Mouse (Mus musculus) layer of hippocampus, adult 8-10 months (tissue): ENCODE results near the gene Tnfaip8l2. TPM values are rescaled to one million over a fixed set of nuclear protein-coding genes. Genes with fewer than 3 reads are reported as not detected.
A peak's percentile ranks its signal among the peaks of the same experiment; 100 is the strongest.
"Not testable (repeated sequence)": the region's sequence is repeated elsewhere in the genome, so short reads cannot be mapped to it uniquely, and the experiment has no call there.

Source experiments
- DNase-seq, 2 experiments: peaks; one replicate each; pipeline ENCODE4 v3.0.0; 2022; ENCODE audit warnings: low spot score in 2 of 2
- microRNA-seq, 2 experiments: library from miRNA; unstranded; fragments of <30 nt; microRNA quantifications; one replicate each; pipeline ENCODE4 v1.2.0; 2022
- total RNA-seq, 4 experiments: library from RNA; stranded (reverse); gene quantifications; 2 replicates each; pipeline ENCODE4 v1.2.4; 2022

Gene Tnfaip8l2
- total RNA-seq, 4 experiments from 2014 or later, result 1.7 to 11.1 (median 5.4) TPM

DNA sequence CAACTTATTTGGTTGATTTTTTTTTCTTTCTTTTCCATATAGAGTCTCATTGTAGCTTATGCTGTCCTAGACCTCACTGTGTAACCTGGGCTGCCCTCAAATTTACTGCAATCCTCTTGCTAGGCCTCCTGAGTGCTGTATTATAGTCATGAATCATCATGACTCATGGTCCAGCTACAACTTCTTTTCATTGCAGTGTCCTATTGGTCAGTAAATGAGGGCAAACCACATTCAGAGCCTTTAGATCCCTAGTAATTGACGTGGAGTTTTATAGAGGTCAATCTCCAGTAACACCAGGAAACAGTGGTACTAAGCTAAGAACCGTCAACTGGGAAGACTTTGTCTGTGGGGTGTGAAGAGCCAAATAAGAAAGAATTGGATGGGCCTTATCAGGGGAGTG, 24.4 kb downstream of the Tnfaip8l2 start:
- no peak for DNase-seq

DNA sequence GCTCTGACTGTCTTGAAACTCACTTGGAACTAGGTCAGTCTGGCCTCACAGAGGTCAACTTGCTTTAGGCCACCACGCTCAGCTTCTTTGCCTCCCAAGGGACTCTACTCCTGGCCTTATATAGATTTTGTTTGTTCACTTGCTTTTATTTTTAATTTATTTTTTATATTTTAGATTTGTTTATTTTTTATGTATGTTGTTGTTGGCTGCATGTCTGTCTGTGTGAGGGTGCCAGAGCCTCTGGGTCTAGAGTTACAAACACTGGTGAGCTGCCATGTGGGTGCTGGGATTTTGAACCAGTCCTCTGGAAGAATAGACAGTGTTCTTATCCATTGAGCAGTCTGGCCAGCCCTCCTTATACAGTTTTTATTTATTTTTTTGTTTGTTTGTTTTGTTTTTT, 29.4 kb downstream of the Tnfaip8l2 start:
- no peak for DNase-seq

DNA sequence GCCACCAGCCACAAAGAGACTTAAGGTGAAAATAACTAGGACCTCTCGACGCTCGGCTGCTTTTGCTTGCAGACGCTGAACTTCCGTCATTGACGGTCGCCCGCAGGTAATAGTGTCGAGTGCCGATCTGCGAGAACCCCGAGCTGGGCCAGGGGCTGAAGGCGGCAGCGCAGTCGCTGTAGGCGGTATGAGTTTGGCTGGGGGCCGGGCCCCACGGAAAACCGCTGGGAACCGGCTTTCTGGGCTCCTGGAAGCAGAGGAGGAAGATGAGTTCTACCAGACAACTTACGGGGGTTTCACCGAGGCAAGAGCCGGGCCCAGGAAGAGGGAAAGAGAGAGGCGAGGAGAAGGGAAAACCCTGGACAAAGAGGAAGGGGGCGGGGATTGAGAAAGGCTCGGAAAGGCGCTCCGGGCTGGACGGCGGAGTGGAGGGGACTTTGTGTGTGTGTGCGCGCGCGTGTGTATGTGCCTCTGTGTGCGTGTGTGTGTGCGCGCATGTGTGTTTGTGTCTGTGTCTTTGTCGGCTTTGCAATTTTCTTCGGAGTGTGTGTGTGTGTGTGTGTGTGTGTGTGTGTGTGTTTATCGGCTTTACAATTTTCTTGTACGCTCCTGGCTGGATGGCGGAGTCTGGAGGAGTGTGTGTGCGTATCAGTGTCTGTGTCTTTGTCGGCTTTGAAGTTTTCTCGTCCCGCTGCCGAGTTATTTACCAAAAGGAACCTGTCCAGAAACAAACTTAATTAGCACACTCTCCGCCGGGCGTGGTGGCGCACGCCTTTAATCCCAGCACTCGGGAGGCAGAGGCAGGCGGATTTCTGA, 31.0 kb downstream of the Tnfaip8l2 start, which contains the start of gene Vps72:
Gene Vps72 (plus strand): TSS at position 112 of the 816 bp plus-strand sequence.
- peak; percentile 82 to 88 for DNase-seq

- no peak for DNase-seq
Observed at GRCm38 (mm10) chr3:95107898-95108297, 34.3 kb downstream of the Tnfaip8l2 start.

DNA sequence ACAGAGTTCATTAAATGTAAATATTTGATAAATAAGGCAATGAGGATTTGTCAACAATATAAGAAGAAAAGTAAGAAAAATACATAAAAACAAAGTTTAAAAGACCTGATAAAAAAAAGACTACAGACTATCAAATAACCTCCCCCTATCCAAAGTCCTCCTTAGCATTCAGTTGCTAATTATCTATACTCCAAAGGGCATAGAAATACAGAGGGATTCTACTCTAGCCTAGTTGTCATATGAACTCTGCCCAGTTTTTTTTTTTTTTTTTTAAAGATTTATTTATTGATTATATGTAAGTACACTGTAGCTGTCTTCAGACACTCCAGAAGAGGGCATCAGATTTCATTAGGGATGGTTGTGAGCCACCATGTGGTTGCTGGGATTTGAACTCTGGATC, 34.9 kb downstream of the Tnfaip8l2 start:
- DNase-seq, result not testable (repeated sequence)

DNA sequence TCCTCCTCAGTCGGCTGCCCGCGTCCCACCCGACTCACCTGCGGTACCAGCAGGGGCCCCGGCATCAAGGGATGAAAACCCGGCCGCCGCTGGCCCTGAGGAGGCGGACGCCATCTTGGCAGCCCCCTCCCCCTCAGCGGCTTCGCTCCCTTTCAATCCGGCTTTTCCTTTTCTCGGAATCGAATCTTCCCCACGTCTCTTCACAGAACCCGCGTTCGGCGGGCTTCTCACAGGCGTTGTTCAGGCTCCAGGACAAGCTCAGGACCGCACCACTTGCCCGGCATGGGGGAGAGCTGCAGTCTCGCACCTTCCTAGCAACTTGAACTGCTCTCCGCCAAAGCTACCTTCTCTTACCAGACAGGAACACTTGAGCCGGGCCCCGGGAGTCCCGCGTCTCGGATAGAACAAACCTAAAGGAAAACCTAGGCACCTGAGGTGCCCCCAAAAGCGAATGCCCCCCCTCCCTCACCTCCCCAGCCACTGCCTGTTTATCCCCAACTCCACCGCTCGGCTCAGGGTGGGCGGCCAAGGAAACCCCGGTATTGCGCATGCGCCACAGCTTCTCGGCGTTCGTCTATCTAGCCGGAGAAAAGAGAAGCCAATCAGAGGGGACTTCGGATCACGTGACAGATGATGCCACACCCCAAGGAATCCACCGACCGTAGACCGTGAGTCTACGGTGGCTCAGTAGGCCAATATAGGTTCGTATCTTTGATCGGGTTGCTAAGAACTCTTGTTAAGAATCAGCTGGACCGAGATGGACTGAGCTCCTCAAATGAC, 35.6 kb downstream of the Tnfaip8l2 start, which contains the start of gene Pip5k1a:
Gene Pip5k1a (minus strand): TSS at position 593 of the 780 bp plus-strand sequence.
- DNase-seq, result peak; percentile 96

GRCm38 (mm10) chr3:95105586-95106337, 36.4 kb downstream of the Tnfaip8l2 start:
- no peak for DNase-seq

DNA sequence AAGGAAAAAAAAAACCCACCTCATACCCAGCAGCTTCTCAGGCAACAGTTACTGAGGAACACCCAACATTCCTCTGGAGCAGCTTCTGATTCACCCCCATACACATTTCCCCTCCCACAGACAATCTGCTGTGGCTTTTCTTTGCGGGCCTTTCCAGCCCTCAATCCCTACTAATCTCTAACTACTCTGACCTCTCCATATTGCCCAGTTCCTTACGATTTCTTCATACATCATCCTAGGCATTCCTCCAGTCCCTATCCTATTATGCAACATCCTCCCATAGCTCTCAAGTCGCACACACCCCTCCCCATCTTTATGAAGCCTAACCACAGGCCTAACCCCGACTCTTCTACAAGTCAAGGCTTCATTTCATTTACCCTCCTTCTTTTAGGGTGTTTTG, 37.0 kb downstream of the Tnfaip8l2 start:
- peak; percentile 51 to 52 for DNase-seq

DNA sequence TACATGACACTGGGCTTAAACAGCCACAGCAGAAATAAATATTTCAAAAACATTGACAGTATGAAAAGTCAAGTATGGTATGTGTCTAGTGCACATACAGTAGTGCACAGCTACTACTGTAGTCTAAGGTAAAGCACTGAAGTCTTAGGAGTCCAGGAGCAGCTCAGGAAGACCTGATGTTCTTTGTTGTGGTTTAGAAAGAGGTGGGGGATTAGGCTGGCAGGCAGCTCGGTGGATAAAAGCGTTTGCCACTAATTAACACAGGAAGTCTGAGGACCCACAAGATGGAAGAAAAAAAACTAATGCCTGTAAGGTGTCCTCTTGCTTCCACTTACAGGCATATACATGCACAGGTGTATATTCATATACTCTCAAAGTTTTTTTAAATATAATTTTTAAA, 41.3 kb downstream of the Tnfaip8l2 start:
- DNase-seq, result no peak

Small RNA genes lying within 50 kb of the gene (microRNA-seq; reads per million reads assigned to microRNA genes)
- gene Mir8099-1, result 0 reads per million in 2 experiments

Other genes with a start within 250 kb of the Tnfaip8l2 start
- 10 to 100 TPM; 11.1 to 14.5 (median 12.5) TPM for gene Selenbp1, start 209.3 kb downstream of the Tnfaip8l2 start, total RNA-seq
- 10 to 100 TPM; 21.9 to 28.9 (median 24.6) TPM for gene Rfx5, start 188.3 kb downstream of the Tnfaip8l2 start, total RNA-seq
- gene Pi4kb, start 167.6 kb downstream of the Tnfaip8l2 start, total RNA-seq, result 10 to 100 TPM; 58.7 to 64.8 (median 59.6) TPM
- gene Zfp687, start 126.9 kb downstream of the Tnfaip8l2 start, total RNA-seq, result 10 to 100 TPM; 25.1 to 35.1 (median 30.6) TPM
- 100 to 1,000 TPM; 137 to 166 (median 159) TPM for gene Psmd4, start 99.7 kb downstream of the Tnfaip8l2 start, total RNA-seq
- gene Pip5k1a, start 35.4 kb downstream of the Tnfaip8l2 start, total RNA-seq, result 10 to 100 TPM; 58.5 to 66.8 (median 64.8) TPM
- 10 to 100 TPM; 36.9 to 45.8 (median 43.4) TPM for gene Vps72, start 31.3 kb downstream of the Tnfaip8l2 start, total RNA-seq
- gene Tmod4, start 17.9 kb downstream of the Tnfaip8l2 start, total RNA-seq, result under 1 TPM in 2 of 4 experiments, not detected in 2; 0.55 to 0.81 TPM
- gene Scnm1, start 8.3 kb downstream of the Tnfaip8l2 start, total RNA-seq, result 10 to 100 TPM; 51.4 to 57.8 (median 54.9) TPM
- gene Lysmd1, start 8.3 kb downstream of the Tnfaip8l2 start, total RNA-seq, result 10 to 100 TPM; 12.5 to 17.7 (median 13.4) TPM
- gene Sema6c, start 18.1 kb upstream of the Tnfaip8l2 start, total RNA-seq, result 10 to 100 TPM; 27.1 to 36.4 (median 30.9) TPM
- gene Gabpb2, start 75.6 kb upstream of the Tnfaip8l2 start, total RNA-seq, result 10 to 100 TPM; 15.7 to 18.0 (median 17.5) TPM
- 10 to 100 TPM; 72.9 to 79.5 (median 77.2) TPM for gene Cdc42se1, start 86.4 kb upstream of the Tnfaip8l2 start, total RNA-seq
- 100 to 1,000 TPM; 265 to 305 (median 277) TPM for gene Mllt11, start 89.8 kb upstream of the Tnfaip8l2 start, total RNA-seq
- under 1 TPM in 3 of 4 experiments, not detected in 1; 0.25 to 0.45 (median 0.41) TPM for gene Gm128, start 99.2 kb upstream of the Tnfaip8l2 start, total RNA-seq
- under 1 TPM in 3 of 4 experiments, not detected in 1; 0.43 to 0.95 (median 0.63) TPM for gene Bnipl, start 108.8 kb upstream of the Tnfaip8l2 start, total RNA-seq
- gene Mindy1, start 139.0 kb upstream of the Tnfaip8l2 start, total RNA-seq, result 10 to 100 TPM; 20.7 to 28.4 (median 23.9) TPM
- gene Prune1, start 139.7 kb upstream of the Tnfaip8l2 start, total RNA-seq, result 10 to 100 TPM; 19.2 to 22.4 (median 21.0) TPM
- 1 to 10 TPM in 2 of 4 experiments, under 1 TPM in 2; 0.85 to 1.4 (median 1.2) TPM for gene Anxa9, start 164.8 kb upstream of the Tnfaip8l2 start, total RNA-seq
- 10 to 100 TPM; 49.1 to 65.7 (median 61.2) TPM for gene Cers2, start 172.4 kb upstream of the Tnfaip8l2 start, total RNA-seq
- gene Setdb1, start 214.8 kb upstream of the Tnfaip8l2 start, total RNA-seq, result 10 to 100 TPM; 33.8 to 45.9 (median 41.6) TPM